ENCODE assay signal across 19 mouse cellular contexts in genomic region chr13:97630921-97631320, GRCm38 (mm10).
"Had no signal": no experiment of that assay in that cellular context is flagged by ENCODE, and none has a peak within 500 bp of the region (broad histone marks: within the 10 kb centered on the region; RNA-seq: fewer than 3 reads in every experiment).

No protein-coding gene starts in this region.

- DNase-seq: gastrocnemius, adult 2 months; gastrocnemius, postnatal 10 days; gastrocnemius, postnatal 25 days; heart, adult 2 months; heart, postnatal 14 days; heart, postnatal 4 days; kidney, adult 18-20 months; kidney, adult 8-10 months; kidney, postnatal 25 days; kidney, postnatal 4 days; liver; liver, embryonic 13.5 days had no signal

- H3K9me3 ChIP-seq: heart, embryonic 12.5 days; hindbrain, embryonic 10.5 days; hindbrain, embryonic 12.5 days; limb, embryonic 10.5 days; limb, embryonic 12.5 days; liver, embryonic 13.5 days; liver, embryonic 15.5 days had no signal

- H3K36me3 ChIP-seq: heart, embryonic 12.5 days; hindbrain, embryonic 10.5 days; hindbrain, embryonic 12.5 days; limb, embryonic 10.5 days; limb, embryonic 12.5 days; liver, embryonic 13.5 days; liver, embryonic 15.5 days had no signal

- H3K4me3 ChIP-seq: gastrocnemius, adult 2 months; heart, adult 2 months; heart, embryonic 12.5 days; hindbrain, embryonic 10.5 days; hindbrain, embryonic 12.5 days; limb, embryonic 10.5 days; limb, embryonic 12.5 days; liver, embryonic 13.5 days; liver, embryonic 15.5 days had no signal

- H3K27me3 ChIP-seq: heart, embryonic 12.5 days; hindbrain, embryonic 12.5 days; limb, embryonic 12.5 days; liver, embryonic 13.5 days had no signal

- H3K4me1 ChIP-seq: liver, embryonic 13.5 days; liver, embryonic 15.5 days had no signal

- H3K27ac ChIP-seq: gastrocnemius, adult 2 months; heart, adult 2 months; hindbrain, embryonic 10.5 days; hindbrain, embryonic 12.5 days; hindbrain, embryonic 14.5 days; limb, embryonic 10.5 days; limb, embryonic 12.5 days; liver, embryonic 13.5 days; liver, embryonic 15.5 days had no signal
